Mouse (Mus musculus): ENCODE measurements at regions not wholly inside any gene's neighbourhood (a gene's known extent, or its start where the extent isn't known, plus 50 kb on each side); places are given as distances from the start of the nearest gene placed in this dataset.

DNA sequence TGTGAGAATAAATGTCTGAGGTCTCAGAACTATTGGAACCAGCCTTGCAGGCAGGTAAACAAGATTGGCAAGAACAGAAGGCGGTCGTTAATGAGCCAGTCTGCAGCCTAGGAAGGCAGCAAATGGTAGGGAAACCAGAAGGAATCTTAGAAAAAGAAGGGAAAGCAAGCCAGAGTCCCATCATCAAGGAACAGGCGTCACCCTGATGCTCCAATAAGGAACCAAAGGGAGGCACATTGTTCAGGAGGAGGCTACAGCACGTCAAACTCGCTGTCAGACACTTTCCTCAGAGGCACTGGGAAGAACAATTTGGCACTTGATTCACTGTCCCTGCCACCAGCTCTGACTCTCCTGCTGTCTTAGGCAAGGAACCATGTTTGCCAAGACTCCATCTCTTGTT is 100.2 kb upstream of the Mpp6 start:
- Histone ChIP-seq H3K9ac (ENCODE audit: insufficient read depth, low read depth) (no peak overlapping the region), H3K4me2 (ENCODE audit: insufficient read depth, low read depth, poor library complexity, severe bottlenecking) (no peak overlapping the region), H3K4me3 (replicated peaks in 1 of 3; ENCODE audit: low read depth in 2 of 3, low read length in 2 of 3, poor library complexity in 1 of 3) (no peak overlapping the region), H3K27ac (ENCODE audit: insufficient read depth, low read depth) (no peak overlapping the region), H3K36me3 (replicated peaks in 1 of 2; ENCODE audit: control insufficient read depth in 1 of 2, insufficient read depth in 1 of 2, low read length in 1 of 2) (no peaks in the 10 kb centered on the region), H3K27me3 (replicated peaks) (no peaks in the 10 kb centered on the region), H3K9me3 (replicated peaks; ENCODE audit: low read length) (no peaks in the 10 kb centered on the region), H3K4me1 (ENCODE audit: control insufficient read depth in 1 of 2, insufficient read depth in 2 of 2) (peaks cover 0 to 9% of the 10 kb centered on the region in 2 experiments; a peak in 2 of 4 replicates), H3K79me2 (replicated peaks; ENCODE audit: control insufficient read depth, extremely low read depth, insufficient read depth, poor library complexity, severe bottlenecking) (no peaks in the 10 kb centered on the region)
- TF ChIP-seq USF1 (IDR thresholded peaks at IDR 0.05; ENCODE audit: low read depth, low read length) (no peak), SMC3 (IDR thresholded peaks at IDR 0.05; ENCODE audit: low read depth, low read length) (no peak), BHLHE40 (IDR thresholded peaks at IDR 0.05; ENCODE audit: low read depth, low read length) (no peak), IRF4 (IDR thresholded peaks at IDR 0.05; ENCODE audit: low read depth, low read length) (no peak), NRF1 (IDR thresholded peaks at IDR 0.05; ENCODE audit: low read depth, low read length) (no peak)
- dilution Hi-C loops (cut with MboI; ENCODE audit: extremely low pct_ligation_motif_present, extremely low pct_unique_long_range_greater_than_20kb, low sequenced_read_pairs), result no loop called here
- in situ Hi-C loops (cut with MboI; ENCODE audit: low pct_ligation_motif_present, low pct_unique_long_range_greater_than_20kb, low sequenced_read_pairs), result no loop called here
- DNase-seq (ENCODE audit: extremely low read depth), result no peak

DNA sequence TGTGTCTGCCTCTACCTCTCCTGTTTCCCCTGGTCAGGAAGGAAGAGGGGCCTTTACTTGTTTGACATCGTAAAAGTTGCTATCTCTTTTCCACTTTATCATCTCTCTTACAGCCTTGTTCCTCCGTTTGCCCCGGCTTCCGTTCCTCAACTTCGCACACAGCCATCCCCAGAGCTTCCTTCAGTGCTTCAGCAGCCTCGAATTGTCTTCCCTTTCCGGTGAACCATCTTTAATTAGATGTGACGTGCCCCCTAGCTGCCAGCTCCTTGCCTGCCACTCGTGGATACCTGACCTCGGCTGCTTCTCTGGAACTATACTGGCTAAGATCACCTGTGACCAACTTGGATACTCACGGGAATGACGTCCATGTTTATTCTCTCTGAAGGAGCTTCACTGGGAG is 99.0 kb upstream of the Mpp6 start:
- Histone ChIP-seq H3K4me2 (ENCODE audit: insufficient read depth, low read depth, poor library complexity, severe bottlenecking) (no peak overlapping the region), H3K9ac (ENCODE audit: insufficient read depth, low read depth) (no peak overlapping the region), H3K27me3 (replicated peaks) (no peaks in the 10 kb centered on the region), H3K36me3 (replicated peaks in 1 of 2; ENCODE audit: control insufficient read depth in 1 of 2, insufficient read depth in 1 of 2, low read length in 1 of 2) (no peaks in the 10 kb centered on the region), H3K9me3 (replicated peaks; ENCODE audit: low read length) (no peaks in the 10 kb centered on the region), H3K79me2 (replicated peaks; ENCODE audit: control insufficient read depth, extremely low read depth, insufficient read depth, poor library complexity, severe bottlenecking) (no peaks in the 10 kb centered on the region), H3K4me3 (replicated peaks in 1 of 3; ENCODE audit: low read depth in 2 of 3, low read length in 2 of 3, poor library complexity in 1 of 3) (no peak overlapping the region), H3K4me1 (ENCODE audit: control insufficient read depth in 1 of 2, insufficient read depth in 2 of 2) (peaks cover 0 to 9% of the 10 kb centered on the region in 2 experiments; a peak in 2 of 4 replicates), H3K27ac (ENCODE audit: insufficient read depth, low read depth) (no peak overlapping the region)
- in situ Hi-C loops (cut with MboI; ENCODE audit: low pct_ligation_motif_present, low pct_unique_long_range_greater_than_20kb, low sequenced_read_pairs) (no loop called here), dilution Hi-C loops (cut with MboI; ENCODE audit: extremely low pct_ligation_motif_present, extremely low pct_unique_long_range_greater_than_20kb, low sequenced_read_pairs) (no loop called here)
- DNase-seq (ENCODE audit: extremely low read depth), result no peak
- TF ChIP-seq MAFK (IDR thresholded peaks at IDR 0.05; ENCODE audit: insufficient replicate concordance, low read length), result no peak
- TF ChIP-seq ZC3H11A (IDR thresholded peaks at IDR 0.05; ENCODE audit: low read depth, low read length), result no peak
- TF ChIP-seq E2F4 (IDR thresholded peaks at IDR 0.05; ENCODE audit: insufficient replicate concordance, low read depth, low read length), result no peak
- no peak for TF ChIP-seq RCOR1 (conservative IDR thresholded peaks at IDR 0.05; ENCODE audit: low read depth, low read length)
- TF ChIP-seq HCFC1 (IDR thresholded peaks at IDR 0.05; ENCODE audit: low read depth, low read length), result no peak
- TF ChIP-seq USF2 (conservative IDR thresholded peaks at IDR 0.05; ENCODE audit: low read depth, low read length), result no peak
- no peak for TF ChIP-seq TCF12 (IDR thresholded peaks at IDR 0.05; ENCODE audit: low read depth, low read length)
- TF ChIP-seq JUN (IDR thresholded peaks at IDR 0.05; ENCODE audit: insufficient read depth, low read depth, low read length), result no peak
- no peak for TF ChIP-seq ZMIZ1 (IDR thresholded peaks at IDR 0.05; ENCODE audit: low read depth, low read length)
- no peak for TF ChIP-seq MXI1 (IDR thresholded peaks at IDR 0.05; ENCODE audit: low read depth, low read length)
